Mouse (Mus musculus): ENCODE measurements around the gene Zfp112. TPM values are rescaled to one million over a fixed set of nuclear protein-coding genes. Genes with fewer than 3 reads are reported as not detected.

Gene Zfp112
- polyA plus RNA-seq (2012; rRNA removed), result 6.9 and 7.5 TPM in 2 replicates

DNA sequence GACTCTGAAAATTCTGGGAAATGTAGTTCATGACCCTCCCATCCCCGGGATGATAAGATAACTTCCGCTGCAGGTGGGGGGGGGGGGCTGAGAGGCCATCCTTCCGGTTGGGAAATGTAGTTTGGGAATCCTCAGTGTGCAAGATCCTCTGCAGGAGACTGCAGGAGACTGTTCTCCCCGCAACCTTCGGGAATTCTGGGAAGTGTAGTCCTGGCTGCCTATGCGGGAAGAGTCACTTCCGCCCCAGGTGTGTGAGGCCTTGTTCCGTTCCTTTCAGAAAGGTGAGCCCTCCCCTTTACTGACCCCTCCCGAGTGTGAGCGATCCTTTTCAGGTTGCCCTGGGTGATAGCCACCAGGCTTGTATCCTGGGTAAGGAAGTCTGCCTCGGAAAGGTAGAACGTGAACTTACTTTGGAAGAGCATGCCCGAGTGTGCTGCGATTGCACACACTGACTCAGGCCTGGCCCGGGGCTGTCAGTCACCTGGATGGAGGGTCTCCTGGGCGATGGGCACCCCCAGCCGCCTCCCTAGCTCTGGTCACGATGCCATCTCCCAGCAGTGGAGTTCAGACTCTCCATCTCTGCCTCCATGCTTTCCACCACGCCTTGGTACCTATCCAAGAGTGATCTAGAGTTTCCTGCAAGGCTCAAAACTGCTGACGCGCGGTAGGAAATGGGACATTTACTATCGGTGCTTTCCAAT lies at the start of gene Zfp112:
Gene Zfp112 (plus strand): TSS at position 159 of the 701 bp plus-strand sequence.

DNA sequence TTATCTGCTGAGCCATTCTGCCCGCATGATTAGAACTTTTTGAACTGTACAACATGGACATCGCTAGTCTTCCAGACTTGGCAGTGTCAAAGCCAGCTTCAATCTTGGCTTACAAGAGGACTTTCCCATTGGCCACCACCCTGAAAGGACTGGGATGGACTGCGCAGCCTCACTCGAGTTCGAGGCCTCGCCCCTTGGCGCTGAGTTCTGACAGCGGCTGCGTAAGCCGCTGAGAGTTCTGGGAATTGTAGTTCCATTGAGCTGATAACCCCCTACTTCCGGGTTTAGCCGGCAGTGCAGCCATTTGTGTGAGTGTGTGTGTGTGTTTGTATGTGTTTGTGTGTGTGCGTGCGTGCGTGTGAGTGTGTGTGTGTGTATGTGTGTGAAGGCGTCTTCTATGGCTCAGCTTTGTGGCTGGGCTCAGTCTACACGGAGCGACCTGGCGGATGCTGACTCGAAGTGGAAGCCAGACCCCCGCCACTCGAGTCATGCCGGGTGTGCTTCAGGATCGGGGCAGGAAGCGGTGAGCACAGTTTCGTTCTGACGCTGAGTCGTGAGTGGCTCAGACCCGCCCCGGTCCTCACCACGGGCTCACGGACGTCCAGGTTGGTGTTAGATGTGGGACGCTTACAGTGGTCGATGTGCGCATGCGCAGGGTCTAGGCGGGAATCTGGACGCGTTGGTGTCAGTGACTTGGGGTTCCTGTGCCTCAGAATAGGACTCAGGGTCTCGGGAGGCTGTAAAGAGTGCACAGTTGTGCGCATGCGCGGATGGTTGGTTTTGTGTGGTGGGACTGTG lies 30.3 kb upstream of the Zfp112 start, which contains the start of gene Zfp180:
Gene Zfp180 (plus strand): TSS at position 291 of the 798 bp plus-strand sequence.

DNA sequence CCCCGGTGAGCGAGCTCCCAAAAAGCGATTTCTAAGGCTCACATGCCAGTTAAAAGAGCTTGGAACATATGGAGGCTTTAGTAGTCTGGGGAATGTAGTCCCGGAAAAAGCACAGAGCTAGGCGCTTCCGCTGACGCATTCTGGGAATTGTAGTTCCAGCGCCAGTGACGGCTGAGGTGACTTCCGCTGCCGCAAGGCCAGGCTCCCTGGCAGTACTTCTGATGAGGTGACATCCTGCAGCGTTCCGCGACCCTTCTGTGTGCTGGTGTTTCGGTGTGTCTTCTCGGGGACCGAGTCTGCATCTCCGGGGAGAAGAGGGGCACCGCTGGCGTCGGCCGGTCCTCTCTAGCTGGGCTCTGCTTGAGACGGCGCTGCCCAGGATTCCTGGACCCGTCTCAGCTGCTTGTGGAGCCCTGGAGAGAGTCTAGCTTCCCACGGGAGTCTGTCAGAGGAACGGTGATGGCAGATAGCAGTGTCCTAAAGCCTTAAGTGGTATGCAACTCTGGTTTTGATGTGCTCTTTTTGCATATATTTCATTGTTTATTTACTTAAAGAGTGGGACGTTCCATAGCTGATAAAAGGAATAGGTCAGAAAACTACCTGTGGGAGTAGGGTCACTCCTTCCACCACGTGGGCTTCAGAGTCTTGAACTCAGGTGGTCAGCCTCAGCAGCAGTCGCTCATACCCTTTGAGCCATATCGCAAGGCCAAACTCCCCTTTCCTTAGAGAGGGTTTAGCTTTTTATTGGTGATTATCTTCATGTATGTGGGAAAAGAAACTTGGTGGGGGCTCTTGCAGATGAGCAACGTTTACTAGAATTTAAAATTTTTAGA lies 22.1 kb downstream of the Zfp112 start, which contains the start of gene Zfp235:
Gene Zfp235 (plus strand): TSS at position 174 of the 833 bp plus-strand sequence.

DNA sequence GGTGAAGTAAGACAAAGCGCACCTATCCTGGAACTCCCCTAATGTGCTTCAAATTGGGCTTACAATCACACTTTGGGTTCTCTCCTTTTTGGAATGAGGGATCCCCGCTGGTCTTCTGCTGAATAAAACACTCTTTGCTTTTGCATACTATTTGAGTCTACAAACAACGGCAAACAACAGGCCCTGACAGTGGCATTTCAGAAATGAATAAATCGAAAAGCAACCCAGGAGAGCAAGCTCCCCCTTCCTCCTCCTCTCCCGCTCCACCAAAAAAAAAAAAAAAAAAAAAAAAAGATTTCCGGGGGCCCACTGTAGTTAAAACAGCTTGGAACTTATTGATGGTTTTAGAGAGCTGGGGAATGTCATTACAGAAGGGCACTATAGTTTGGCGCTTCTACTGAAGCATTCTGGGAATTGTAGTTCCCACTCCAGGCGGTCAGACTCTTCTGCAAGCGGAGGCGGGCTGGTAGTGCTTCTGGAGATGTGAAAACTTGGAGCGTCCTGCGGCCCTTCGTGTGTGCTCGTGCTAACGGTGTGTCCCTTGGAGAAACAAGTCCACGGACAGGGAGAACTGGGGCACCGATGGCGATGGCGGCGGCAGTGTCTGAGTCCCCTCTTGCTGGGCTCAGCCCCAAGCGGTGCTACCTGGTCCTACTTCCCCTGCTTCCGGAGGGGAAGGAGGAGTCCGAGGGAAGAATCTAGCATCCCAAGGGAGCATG lies 62.7 kb downstream of the Zfp112 start, which contains the start of gene Zfp114:
Gene Zfp114 (plus strand): TSS at position 443 of the 719 bp plus-strand sequence.

Other genes starting within 250 kb of the Zfp112 start
- not detected in 2 replicates for gene Vmn1r177, start 245.9 kb upstream of the Zfp112 start, polyA plus RNA-seq (2012; rRNA removed)
- not detected in 2 replicates for gene Vmn1r178, start 220.3 kb upstream of the Zfp112 start, polyA plus RNA-seq (2012; rRNA removed)
- not detected in 2 replicates for gene Vmn1r179, start 185.3 kb upstream of the Zfp112 start, polyA plus RNA-seq (2012; rRNA removed)
- not detected in 2 replicates for gene Vmn1r180, start 161.7 kb upstream of the Zfp112 start, polyA plus RNA-seq (2012; rRNA removed)
- not detected in 2 replicates for gene Vmn1r181, start 137.7 kb upstream of the Zfp112 start, polyA plus RNA-seq (2012; rRNA removed)
- gene V1rd19, start 110.6 kb upstream of the Zfp112 start, polyA plus RNA-seq (2012; rRNA removed), result not detected in 2 replicates
- gene Vmn1r183, start 59.1 kb upstream of the Zfp112 start, polyA plus RNA-seq (2012; rRNA removed), result not detected in 2 replicates
- gene Zfp180, start 30.4 kb upstream of the Zfp112 start, polyA plus RNA-seq (2012; rRNA removed), result 39.2 and 39.8 TPM in 2 replicates
- 18.3 and 18.8 TPM in 2 replicates for gene Zfp235, start 21.9 kb downstream of the Zfp112 start, polyA plus RNA-seq (2012; rRNA removed)
- 2.6 and 2.9 TPM in 2 replicates for gene Zfp114, start 62.7 kb downstream of the Zfp112 start, polyA plus RNA-seq (2012; rRNA removed)
- gene Zfp111, start 99.1 kb downstream of the Zfp112 start, polyA plus RNA-seq (2012; rRNA removed), result 4.1 and 4.3 TPM in 2 replicates
- gene Zfp109, start 125.2 kb downstream of the Zfp112 start, polyA plus RNA-seq (2012; rRNA removed), result 4.9 and 5.0 TPM in 2 replicates
- gene Zfp108, start 142.5 kb downstream of the Zfp112 start, polyA plus RNA-seq (2012; rRNA removed), result 4.7 and 5.5 TPM in 2 replicates
- 8.3 and 8.5 TPM in 2 replicates for gene Zfp93, start 158.1 kb downstream of the Zfp112 start, polyA plus RNA-seq (2012; rRNA removed)
- 38.1 and 39.7 TPM in 2 replicates for gene Zfp61, start 188.9 kb downstream of the Zfp112 start, polyA plus RNA-seq (2012; rRNA removed)
- 24.7 and 24.9 TPM in 2 replicates for gene Zfp94, start 204.4 kb downstream of the Zfp112 start, polyA plus RNA-seq (2012; rRNA removed)
- gene Tescl, start 221.6 kb downstream of the Zfp112 start, polyA plus RNA-seq (2012; rRNA removed), result 0.13 and 0.32 TPM in 2 replicates
- gene Lypd5, start 236.9 kb downstream of the Zfp112 start, polyA plus RNA-seq (2012; rRNA removed), result 0.03 and 0.09 TPM in 2 replicates

All from central nervous system, embryonic 18 days (tissue).